Mouse (Mus musculus): ENCODE results near the gene Ccdc77. TPM values are rescaled to one million over a fixed set of nuclear protein-coding genes. Genes with fewer than 3 reads are reported as not detected.
"Not testable (repeated sequence)": the region's sequence is repeated elsewhere in the genome, so short reads cannot be mapped to it uniquely, and the experiment has no call there.

Ccdc77 gene
- polyA plus RNA-seq, 2 experiments, result 17.2 to 20.8 TPM

DNA sequence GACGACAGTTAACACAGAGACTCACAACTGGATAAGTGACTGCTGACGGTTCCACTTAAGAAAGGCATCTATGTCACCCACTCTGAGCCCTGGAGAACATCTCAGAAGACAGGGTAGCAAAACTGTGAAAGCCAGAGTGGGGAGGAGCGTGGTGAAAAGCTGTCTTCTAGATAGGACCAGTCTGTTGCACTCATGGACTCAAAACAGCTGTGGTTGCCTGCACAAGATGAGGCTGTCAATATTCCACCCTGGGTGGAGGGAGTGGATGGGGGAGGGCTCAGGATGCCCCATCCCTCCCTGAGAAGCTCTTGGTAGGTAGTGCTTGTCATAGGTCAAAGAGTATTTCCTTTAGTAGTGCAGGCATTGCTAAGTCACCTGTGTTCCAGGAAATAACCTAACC, 54.4 kb downstream of the Ccdc77 start:
- no peaks in the 10 kb centered on the region for H3K9me3 ChIP-seq (ENCODE audit: control insufficient read depth, low read length)
- H3K27me3 ChIP-seq (ENCODE audit: control insufficient read depth, insufficient read depth, low read length), result no peaks in the 10 kb centered on the region
- no peak overlapping the region for H3K4me2 ChIP-seq (replicated peaks; ENCODE audit: low read depth, low read length, severe bottlenecking)
- WGBS, result 46% methylated on average over 3 of the region's 3 CpGs
- H3K9ac ChIP-seq (ENCODE audit: low read depth, low read length, severe bottlenecking), result no peak overlapping the region
- DNase-seq (ENCODE audit: low spot score), result no peak
- no peaks in the 10 kb centered on the region for H3K36me3 ChIP-seq (ENCODE audit: control insufficient read depth, insufficient read depth, low read length)
- ATAC-seq (ENCODE audit: low FRiP score, low read depth), result no peak
- H3K4me3 ChIP-seq (replicated peaks; ENCODE audit: low read length), result no peak overlapping the region
- no peaks in the 10 kb centered on the region; the same call in 1 of the 2 replicates for H3K4me1 ChIP-seq (ENCODE audit: control insufficient read depth, insufficient read depth, low read length)
- TF ChIP-seq POLR2A (IDR thresholded peaks at IDR 0.05; ENCODE audit: borderline replicate concordance, extremely low read depth, insufficient read depth, insufficient read length), result no peak
- H3K27ac ChIP-seq (replicated peaks; ENCODE audit: low read depth, low read length), result no peak overlapping the region

- DNase-seq (ENCODE audit: low spot score) (no peak), ATAC-seq (ENCODE audit: low FRiP score, low read depth) (no peak)
- H3K36me3 ChIP-seq (ENCODE audit: control insufficient read depth, insufficient read depth, low read length), result no peaks in the 10 kb centered on the region
- no peaks in the 10 kb centered on the region; the same call in 1 of the 2 replicates for H3K4me1 ChIP-seq (ENCODE audit: control insufficient read depth, insufficient read depth, low read length)
- H3K27ac ChIP-seq (replicated peaks; ENCODE audit: low read depth, low read length), result no peak overlapping the region
- no peak overlapping the region for H3K4me2 ChIP-seq (replicated peaks; ENCODE audit: low read depth, low read length, severe bottlenecking)
- no peaks in the 10 kb centered on the region for H3K27me3 ChIP-seq (ENCODE audit: control insufficient read depth, insufficient read depth, low read length)
- no peak overlapping the region for H3K9ac ChIP-seq (ENCODE audit: low read depth, low read length, severe bottlenecking)
- no peak overlapping the region for H3K4me3 ChIP-seq (replicated peaks; ENCODE audit: low read length)
- WGBS, result 75% methylated on average over 9 of the region's 9 CpGs
- no peak for TF ChIP-seq POLR2A (IDR thresholded peaks at IDR 0.05; ENCODE audit: borderline replicate concordance, extremely low read depth, insufficient read depth, insufficient read length)
- no peaks in the 10 kb centered on the region for H3K9me3 ChIP-seq (ENCODE audit: control insufficient read depth, low read length)
Observed at GRCm38 (mm10) chr6:120309338-120309737, 54.8 kb downstream of the Ccdc77 start.

- no peaks in the 10 kb centered on the region; the same call in 1 of the 2 replicates for H3K4me1 ChIP-seq (ENCODE audit: control insufficient read depth, insufficient read depth, low read length)
- 72% methylated on average over 3 of the region's 3 CpGs for WGBS
- DNase-seq (ENCODE audit: low spot score), result no peak
Observed at GRCm38 (mm10) chr6:120306859-120307594, 57.1 kb downstream of the Ccdc77 start.

GRCm38 (mm10) chr6:120302755-120303316, 61.3 kb downstream of the Ccdc77 start:
- Histone ChIP-seq H3K9me3 (ENCODE audit: control insufficient read depth, low read length) (no peaks in the 10 kb centered on the region), H3K4me1 (ENCODE audit: control insufficient read depth, insufficient read depth, low read length) (no peaks in the 10 kb centered on the region; the same call in 1 of the 2 replicates), H3K4me3 (replicated peaks; ENCODE audit: low read length) (peak overlapping the region; percentile 15), H3K4me2 (replicated peaks; ENCODE audit: low read depth, low read length, severe bottlenecking) (peak overlapping the region; percentile 39), H3K27me3 (ENCODE audit: control insufficient read depth, insufficient read depth, low read length) (no peaks in the 10 kb centered on the region), H3K27ac (replicated peaks; ENCODE audit: low read depth, low read length) (peak overlapping the region; percentile 53; the same call in 1 of the 2 replicates), H3K36me3 (ENCODE audit: control insufficient read depth, insufficient read depth, low read length) (no peaks in the 10 kb centered on the region), H3K9ac (ENCODE audit: low read depth, low read length, severe bottlenecking) (peak overlapping the region; percentile 13; the same call in 1 of the 2 replicates)
- DNase-seq (ENCODE audit: low spot score), result peak; percentile 29
- no peak for TF ChIP-seq POLR2A (IDR thresholded peaks at IDR 0.05; ENCODE audit: borderline replicate concordance, extremely low read depth, insufficient read depth, insufficient read length)
- ATAC-seq (ENCODE audit: low FRiP score, low read depth), result peak; percentile 37; the same call in 1 of the 2 replicates
- 20% methylated on average over 16 of the region's 16 CpGs for WGBS

More at GRCm38 (mm10) chr6:120306859-120307594, 57.1 kb downstream of the Ccdc77 start:
- H3K9ac ChIP-seq (ENCODE audit: low read depth, low read length, severe bottlenecking), result no peak overlapping the region
- H3K27ac ChIP-seq (replicated peaks; ENCODE audit: low read depth, low read length), result no peak overlapping the region
- no peak for ATAC-seq (ENCODE audit: low FRiP score, low read depth)
- H3K27me3 ChIP-seq (ENCODE audit: control insufficient read depth, insufficient read depth, low read length), result no peaks in the 10 kb centered on the region
- H3K4me2 ChIP-seq (replicated peaks; ENCODE audit: low read depth, low read length, severe bottlenecking), result no peak overlapping the region
- no peak overlapping the region for H3K4me3 ChIP-seq (replicated peaks; ENCODE audit: low read length)
- TF ChIP-seq POLR2A (IDR thresholded peaks at IDR 0.05; ENCODE audit: borderline replicate concordance, extremely low read depth, insufficient read depth, insufficient read length), result no peak
- no peaks in the 10 kb centered on the region for H3K9me3 ChIP-seq (ENCODE audit: control insufficient read depth, low read length)
- no peaks in the 10 kb centered on the region for H3K36me3 ChIP-seq (ENCODE audit: control insufficient read depth, insufficient read depth, low read length)

GRCm38 (mm10) chr6:120301137-120301536, 63.0 kb downstream of the Ccdc77 start:
- no peaks in the 10 kb centered on the region for H3K4me1 ChIP-seq (ENCODE audit: control insufficient read depth, insufficient read depth, low read length)
- 24% methylated on average over 6 of the region's 6 CpGs for WGBS
- no peak for ATAC-seq (ENCODE audit: low FRiP score, low read depth)

DNA sequence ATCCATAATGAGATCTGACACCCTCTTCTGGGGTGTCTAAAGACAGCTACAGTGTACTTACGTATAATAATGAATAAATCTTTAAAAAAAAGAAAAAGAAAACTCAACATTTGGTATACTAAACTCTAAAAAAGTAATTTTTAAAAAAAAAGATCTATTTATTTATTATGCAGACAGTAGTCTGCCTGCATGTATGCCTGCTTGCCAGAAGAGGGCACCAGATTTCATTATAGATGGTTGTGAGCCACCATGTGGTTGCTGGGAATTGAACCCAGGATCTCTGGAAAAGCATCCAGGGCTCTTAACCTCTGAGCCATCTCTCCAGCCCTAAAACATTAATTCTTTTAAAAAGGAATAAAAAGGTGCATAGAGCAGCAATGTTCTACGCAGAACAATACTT, 67.6 kb downstream of the Ccdc77 start:
- H3K4me3 ChIP-seq (replicated peaks; ENCODE audit: low read length); H3K9me3 ChIP-seq (ENCODE audit: control insufficient read depth, low read length); H3K9ac ChIP-seq (ENCODE audit: low read depth, low read length, severe bottlenecking); H3K4me2 ChIP-seq (replicated peaks; ENCODE audit: low read depth, low read length, severe bottlenecking); H3K4me1 ChIP-seq (ENCODE audit: control insufficient read depth, insufficient read depth, low read length); H3K36me3 ChIP-seq (ENCODE audit: control insufficient read depth, insufficient read depth, low read length); H3K27ac ChIP-seq (replicated peaks; ENCODE audit: low read depth, low read length); ATAC-seq (ENCODE audit: low FRiP score, low read depth); DNase-seq (ENCODE audit: low spot score): not testable (repeated sequence)
- peaks cover 12% of the 10 kb centered on the region; the same call in 1 of the 2 replicates for H3K27me3 ChIP-seq (ENCODE audit: control insufficient read depth, insufficient read depth, low read length)
- 94% methylated on average over 2 of the region's 2 CpGs for WGBS

More at GRCm38 (mm10) chr6:120301137-120301536, 63.0 kb downstream of the Ccdc77 start:
- DNase-seq (ENCODE audit: low spot score), result peak; percentile 66
- Histone ChIP-seq H3K36me3 (ENCODE audit: control insufficient read depth, insufficient read depth, low read length) (no peaks in the 10 kb centered on the region), H3K4me2 (replicated peaks; ENCODE audit: low read depth, low read length, severe bottlenecking) (no peak overlapping the region), H3K9me3 (ENCODE audit: control insufficient read depth, low read length) (no peaks in the 10 kb centered on the region), H3K27me3 (ENCODE audit: control insufficient read depth, insufficient read depth, low read length) (no peaks in the 10 kb centered on the region), H3K4me3 (replicated peaks; ENCODE audit: low read length) (no peak overlapping the region), H3K27ac (replicated peaks; ENCODE audit: low read depth, low read length) (no peak overlapping the region), H3K9ac (ENCODE audit: low read depth, low read length, severe bottlenecking) (no peak overlapping the region)
- TF ChIP-seq POLR2A (IDR thresholded peaks at IDR 0.05; ENCODE audit: borderline replicate concordance, extremely low read depth, insufficient read depth, insufficient read length), result no peak
